In the genomic region with DNA sequence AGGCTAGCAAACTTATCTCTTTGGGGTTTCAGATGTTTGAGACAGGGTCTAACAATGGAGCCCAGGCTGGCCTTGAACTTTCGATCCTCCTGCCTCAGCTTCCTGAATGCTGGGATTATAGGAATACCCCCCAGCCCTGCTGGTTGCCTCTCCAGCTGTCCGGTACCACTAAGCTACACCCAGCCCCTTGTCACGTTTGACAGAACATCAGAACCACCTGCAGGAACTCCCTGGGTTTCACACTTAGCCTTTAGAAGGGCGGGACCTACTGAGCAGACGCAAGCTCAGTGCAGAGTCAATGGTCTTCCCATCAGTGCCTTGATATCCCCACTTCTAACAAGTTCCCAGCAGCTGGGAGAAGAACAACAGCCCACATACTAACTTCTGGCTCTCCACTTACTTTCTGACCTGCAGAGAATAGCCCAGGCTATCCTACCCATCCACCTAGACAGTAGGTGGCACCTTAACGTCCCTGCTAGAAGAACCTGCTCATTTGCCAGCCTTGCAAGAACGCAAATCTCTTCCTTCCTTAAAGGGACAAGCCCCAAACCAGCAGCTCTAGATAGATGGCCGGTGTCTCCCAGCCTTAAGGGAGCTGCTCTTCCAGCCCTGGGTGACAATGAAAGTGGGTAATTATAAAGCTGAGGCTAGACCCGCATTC, we compare ENCODE assay signal across 9 mouse cellular contexts. TPM values are rescaled to one million over a fixed set of nuclear protein-coding genes. Genes with fewer than 3 reads are reported as not detected.
DNase-seq lines count a peak whose midpoint lies in the region; ATAC-seq and TF ChIP-seq lines count a peak whose summit lies in the region.
"Had no signal": no experiment of that assay in that cellular context is flagged by ENCODE, and none has a peak within 500 bp of the region (broad histone marks: within the 10 kb centered on the region; RNA-seq: fewer than 3 reads in every experiment).

No protein-coding gene starts in this region.

- H3K4me2 ChIP-seq in kidney, embryonic 14.5 days (replicated peaks; ENCODE audit: low read depth, low read length), result peak overlapping the region; percentile 54
- H3K4me2 ChIP-seq in hindbrain, postnatal 0 days (ENCODE audit: low read depth, low read length), result peak overlapping the region; percentile 60
- peak overlapping the region; percentile 53 for H3K4me2 ChIP-seq in midbrain, embryonic 13.5 days (replicated peaks)

- no peak overlapping the region for H3K27ac ChIP-seq in kidney, embryonic 14.5 days (ENCODE audit: low read depth, low read length)
- peak overlapping the region; percentile 81; the same call in 1 of the 2 replicates for H3K27ac ChIP-seq in hindbrain, postnatal 0 days
- 0 out of 2 replicates have a peak overlapping the region, but pooled peaks have one; percentile 30 for H3K27ac ChIP-seq in midbrain, embryonic 13.5 days

- H3K27me3 ChIP-seq in kidney, embryonic 14.5 days (ENCODE audit: control insufficient read depth, insufficient read depth, low read length), result no peaks in the 10 kb centered on the region
- no peaks in the 10 kb centered on the region for H3K27me3 ChIP-seq in hindbrain, postnatal 0 days (ENCODE audit: insufficient read depth, low read length)
- peaks cover 6% of the 10 kb centered on the region for H3K27me3 ChIP-seq in midbrain, embryonic 13.5 days

- no peaks in the 10 kb centered on the region for H3K9me3 ChIP-seq in kidney, embryonic 14.5 days (ENCODE audit: control insufficient read depth, low read length)
- no peaks in the 10 kb centered on the region for H3K9me3 ChIP-seq in hindbrain, postnatal 0 days (ENCODE audit: low read length)
- no peaks in the 10 kb centered on the region for H3K9me3 ChIP-seq in midbrain, embryonic 13.5 days

- no peak for DNase-seq in kidney, postnatal 25 days
- no peak for DNase-seq in hindbrain, postnatal 0 days (ENCODE audit: low spot score)
- DNase-seq in cerebellum, postnatal 4 days (ENCODE audit: low spot score in 2 of 2), result no peak
- no peak for DNase-seq in left cerebral cortex, adult 11 months (ENCODE audit: low spot score)
- no peak for DNase-seq in lung, postnatal 4 days

- peaks cover 36% of the 10 kb centered on the region for H3K4me1 ChIP-seq in kidney, embryonic 14.5 days (ENCODE audit: control insufficient read depth, insufficient read depth, low read length)
- 0 out of 2 replicates have a peak, but pooled peaks cover 3% of the 10 kb centered on the region for H3K4me1 ChIP-seq in hindbrain, postnatal 0 days (ENCODE audit: insufficient read depth, low read length)
- peaks cover 7% of the 10 kb centered on the region for H3K4me1 ChIP-seq in midbrain, embryonic 13.5 days (replicated peaks)

- ATAC-seq in kidney, embryonic 14.5 days (ENCODE audit: low FRiP score, low TSS enrichment), result no peak; the same call in 1 of the 2 replicates
- ATAC-seq in common myeloid progenitor, adult 5-6 weeks (replicated peaks; ENCODE audit: low read depth, poor library complexity, severe bottlenecking), result peak; percentile 23; the same call in 1 of the 2 replicates
- ATAC-seq in hindbrain, postnatal 0 days, result no peak
- ATAC-seq in midbrain, embryonic 13.5 days, result 0 out of 2 replicates have a peak, but pooled peaks have one; percentile 2

- no peak overlapping the region; the same call in 1 of the 2 replicates for H3K9ac ChIP-seq in kidney, embryonic 14.5 days (ENCODE audit: low read depth, low read length)
- no peak overlapping the region for H3K9ac ChIP-seq in hindbrain, postnatal 0 days (replicated peaks; ENCODE audit: low read length)
- H3K9ac ChIP-seq in midbrain, embryonic 13.5 days (replicated peaks), result 0 out of 2 replicates have a peak overlapping the region, but pooled peaks have one; percentile 34

- WGBS in kidney, embryonic 14.5 days, result 55% methylated on average over 9 of the region's 9 CpGs
- 63% methylated on average over 9 of the region's 9 CpGs for WGBS in hindbrain, postnatal 0 days
- 78% methylated on average over 9 of the region's 9 CpGs for WGBS in midbrain, embryonic 13.5 days

- TF ChIP-seq CTCF in hindbrain, postnatal 0 days (IDR thresholded peaks at IDR 0.05; ENCODE audit: low read depth), result no peak

- no peaks in the 10 kb centered on the region for H3K36me3 ChIP-seq in kidney, embryonic 14.5 days (ENCODE audit: control insufficient read depth, insufficient read depth, low read length)
- H3K36me3 ChIP-seq in hindbrain, postnatal 0 days (ENCODE audit: insufficient read depth, low read length), result no peaks in the 10 kb centered on the region
- H3K36me3 ChIP-seq in midbrain, embryonic 13.5 days, result no peaks in the 10 kb centered on the region

- no peak overlapping the region for H3K4me3 ChIP-seq in kidney, embryonic 14.5 days (ENCODE audit: low read length)
- no peak overlapping the region for H3K4me3 ChIP-seq in hindbrain, postnatal 0 days (ENCODE audit: low read length)
- H3K4me3 ChIP-seq in midbrain, embryonic 13.5 days (replicated peaks), result peak overlapping the region; percentile 28; the same call in 1 of the 2 replicates

RNA-seq across cellular contexts. Expression of a gene that starts 10.9 kb away (rescaled TPM):
- 0.47 TPM in 1 of 2 replicates, not detected in the other for polyA plus RNA-seq in kidney, embryonic 14.5 days (2014; fragmentation: Nextera tagmentation; extraction: Ambion mirVana)
- not detected in 2 replicates for total RNA-seq in common myeloid progenitor, adult 5-6 weeks (2017)
- total RNA-seq in hindbrain, postnatal 0 days (2014; rRNA removed), result not detected in 2 replicates
- 1.6 and 6.1 TPM in 2 replicates for polyA plus RNA-seq in hindbrain, postnatal 0 days (2015; fragmentation: Nextera tagmentation; extraction: Ambion mirVana)
- polyA plus RNA-seq in midbrain, embryonic 13.5 days (2015; fragmentation: Nextera tagmentation; extraction: Ambion mirVana), result 2.0 and 3.6 TPM in 2 replicates
- polyA plus RNA-seq: large intestine, adult 2 months had no signal

Comparison
In these comparisons a context has a peak if more than half of its experiments do, and no peak if none do; other contexts are left out.
1. ATAC-seq: peak in common myeloid progenitor, adult 5-6 weeks (single experiment) and midbrain, embryonic 13.5 days (single experiment); none in kidney, embryonic 14.5 days (single experiment) and hindbrain, postnatal 0 days (single experiment).
2. Peak in every context shown above with its lines, with median percentiles within 50 percentile points of each other: H3K4me2 ChIP-seq.